Mouse (Mus musculus): ENCODE data around the gene Plpp4. TPM values are rescaled to one million over a fixed set of nuclear protein-coding genes. Genes with fewer than 3 reads are reported as not detected.

Gene Plpp4
- polyA plus RNA-seq, 1 experiment, result 0.26 TPM

- DNase-seq, result no peak
- no peak for TF ChIP-seq CTCF (IDR thresholded peaks at IDR 0.05; ENCODE audit: borderline replicate concordance, control insufficient read depth, extremely low read depth, insufficient read depth, low read length, poor library complexity)
- TF ChIP-seq POLR2A (IDR thresholded peaks at IDR 0.05; ENCODE audit: control insufficient read depth, extremely low read depth, insufficient read depth, low read length, poor library complexity), result no peak
- WGBS, result 49% methylated on average over 2 of the region's 2 CpGs
These were observed 168.7 kb downstream of the Plpp4 start for GRCm38 (mm10) chr7:129425554-129425953.

GRCm38 (mm10) chr7:129428794-129429193 lies 172.0 kb downstream of the Plpp4 start:
- no peak overlapping the region for H3K27ac ChIP-seq (ENCODE audit: control insufficient read depth, insufficient read depth, low read length)
- TF ChIP-seq POLR2A (IDR thresholded peaks at IDR 0.05; ENCODE audit: control insufficient read depth, extremely low read depth, insufficient read depth, low read length, poor library complexity) (no peak), CTCF (IDR thresholded peaks at IDR 0.05; ENCODE audit: borderline replicate concordance, control insufficient read depth, extremely low read depth, insufficient read depth, low read length, poor library complexity) (no peak)
- H3K27me3 ChIP-seq (ENCODE audit: control insufficient read depth, insufficient read depth, low read length), result no peaks in the 10 kb centered on the region
- WGBS, result 54% methylated on average over 4 of the region's 4 CpGs
- no peaks in the 10 kb centered on the region for H3K4me1 ChIP-seq (replicated peaks; ENCODE audit: control insufficient read depth, insufficient read depth, low read length)
- H3K36me3 ChIP-seq (ENCODE audit: control insufficient read depth, insufficient read depth, low read length), result no peaks in the 10 kb centered on the region
- no peak overlapping the region for H3K4me3 ChIP-seq (ENCODE audit: control insufficient read depth, insufficient read depth, low read length)
- DNase-seq, result no peak

More at GRCm38 (mm10) chr7:129425554-129425953, 168.7 kb downstream of the Plpp4 start:
- H3K27ac ChIP-seq (ENCODE audit: control insufficient read depth, insufficient read depth, low read length), result no peak overlapping the region
- no peaks in the 10 kb centered on the region for H3K36me3 ChIP-seq (ENCODE audit: control insufficient read depth, insufficient read depth, low read length)
- H3K27me3 ChIP-seq (ENCODE audit: control insufficient read depth, insufficient read depth, low read length), result no peaks in the 10 kb centered on the region
- no peak overlapping the region for H3K4me3 ChIP-seq (ENCODE audit: control insufficient read depth, insufficient read depth, low read length)
- no peaks in the 10 kb centered on the region for H3K4me1 ChIP-seq (replicated peaks; ENCODE audit: control insufficient read depth, insufficient read depth, low read length)

- Histone ChIP-seq H3K27me3 (ENCODE audit: control insufficient read depth, insufficient read depth, low read length) (no peaks in the 10 kb centered on the region), H3K4me1 (replicated peaks; ENCODE audit: control insufficient read depth, insufficient read depth, low read length) (no peaks in the 10 kb centered on the region), H3K4me3 (ENCODE audit: control insufficient read depth, insufficient read depth, low read length) (no peak overlapping the region), H3K36me3 (ENCODE audit: control insufficient read depth, insufficient read depth, low read length) (no peaks in the 10 kb centered on the region), H3K27ac (ENCODE audit: control insufficient read depth, insufficient read depth, low read length) (no peak overlapping the region)
- 71% methylated on average over 3 of the region's 3 CpGs for WGBS
- no peak for TF ChIP-seq CTCF (IDR thresholded peaks at IDR 0.05; ENCODE audit: borderline replicate concordance, control insufficient read depth, extremely low read depth, insufficient read depth, low read length, poor library complexity)
- TF ChIP-seq POLR2A (IDR thresholded peaks at IDR 0.05; ENCODE audit: control insufficient read depth, extremely low read depth, insufficient read depth, low read length, poor library complexity), result no peak
- no peak for DNase-seq
These were observed 173.1 kb downstream of the Plpp4 start for GRCm38 (mm10) chr7:129429903-129430302.

All from thymus, adult 2 months (tissue).